Mouse (Mus musculus) CD4-positive, CD25-positive, alpha-beta regulatory T cell, adult 4 months (primary cell): ENCODE data around the gene Majin. TPM values are rescaled to one million over a fixed set of nuclear protein-coding genes. Genes with fewer than 3 reads are reported as not detected.

ENCODE experiments used
- ATAC-seq: one replicate; pipeline ENCODE4 v1.8.0; 2017
- polyA plus RNA-seq, 2 experiments: library from polyadenylated mRNA; unstranded; fragments of 100-300 nt; shearing (Covaris generic); gene quantifications; one replicate each; pipeline ENCODE4 v1.2.1; 2017

Majin gene
- polyA plus RNA-seq, 2 experiments from 2014 or later = 0.90 TPM; not detected in 1

DNA sequence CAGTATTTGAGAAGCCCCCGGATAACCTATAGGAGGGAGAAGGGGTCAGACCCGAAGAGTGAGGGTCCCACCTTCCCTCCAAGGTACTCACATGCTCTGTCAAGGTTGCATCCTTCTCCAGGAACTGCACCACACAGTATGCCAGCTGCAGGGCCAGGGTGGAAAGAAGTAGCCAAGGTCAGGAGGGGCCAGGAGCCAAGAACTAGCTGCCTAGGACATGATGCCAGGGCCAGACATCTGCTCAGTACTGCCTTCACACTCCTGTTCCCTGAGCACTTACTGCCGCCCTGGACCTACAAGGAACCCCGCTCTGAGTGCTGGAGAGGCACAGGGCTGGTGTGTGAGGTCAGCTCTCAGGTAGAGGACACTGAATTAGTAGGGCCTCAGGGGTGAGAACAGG, 46.2 kb downstream of the Majin start:
- ATAC-seq = no peak

DNA sequence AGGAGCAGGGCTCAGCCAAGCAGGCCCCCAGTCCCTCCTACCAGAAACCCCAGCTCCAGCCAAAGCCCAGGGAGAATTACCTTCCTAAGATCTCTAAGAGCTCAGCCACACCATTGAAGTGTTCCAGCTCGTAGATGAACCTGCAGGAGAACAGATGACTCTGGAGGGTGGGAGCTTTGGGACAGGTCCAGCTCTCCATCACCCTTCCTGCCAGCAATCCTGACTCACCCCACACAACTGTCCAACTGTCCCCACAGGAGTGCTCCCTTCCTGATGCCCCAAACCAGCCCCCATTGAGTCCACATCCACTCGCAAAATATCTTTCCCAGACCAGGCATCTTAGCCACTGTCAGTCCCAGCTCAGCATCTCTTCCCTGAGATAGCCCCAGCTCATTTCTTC, 46.8 kb downstream of the Majin start:
- ATAC-seq = no peak

- ATAC-seq = no peak
Measured at GRCm38 (mm10) chr19:6233647-6234046, 49.5 kb downstream of the Majin start.

DNA sequence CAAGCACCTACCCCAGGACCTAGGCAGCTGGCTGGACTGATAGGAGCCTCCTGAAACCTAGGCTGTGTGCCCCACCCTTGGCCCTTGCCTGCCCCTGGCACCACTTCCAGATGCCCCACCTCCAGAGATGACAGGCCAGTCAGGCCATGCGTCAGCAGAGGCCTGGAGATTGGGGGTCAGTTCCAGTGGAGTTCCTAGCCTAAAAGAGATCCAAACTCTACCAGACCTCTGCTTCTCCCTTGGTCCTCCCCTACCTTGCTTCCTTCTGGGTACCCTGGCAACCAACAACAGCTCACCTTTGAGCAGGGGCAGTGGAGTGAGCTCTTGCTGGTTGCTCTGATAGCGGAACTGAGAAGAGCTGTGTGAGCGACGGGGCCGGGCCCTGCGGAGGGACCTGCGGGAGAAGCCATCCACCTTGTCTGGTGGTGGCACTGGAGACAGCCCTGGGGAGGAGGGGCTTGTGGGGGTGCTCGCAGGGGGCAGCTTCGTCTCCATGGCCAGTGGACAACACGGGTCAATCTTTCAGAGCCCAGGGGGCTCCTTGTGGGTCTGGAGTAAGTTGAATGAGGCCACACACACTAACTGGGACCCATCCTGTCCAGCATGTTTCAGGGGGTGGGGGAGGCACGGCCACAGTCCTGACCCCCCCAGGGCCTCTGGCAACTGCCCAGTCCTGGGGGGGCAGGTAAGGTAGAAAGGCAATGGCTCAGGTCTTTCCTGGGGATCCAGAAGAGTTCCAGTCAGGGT, 50.3 kb downstream of the Majin start:
- no peak for ATAC-seq

GRCm38 (mm10) chr19:6235084-6236052, 51.2 kb downstream of the Majin start, which contains the start of gene Ppp2r5b:
TSS of gene Ppp2r5b (minus strand) at chr19:6235872.
- peak; percentile 92 for ATAC-seq

GRCm38 (mm10) chr19:6236053-6236441, 51.9 kb downstream of the Majin start:
- ATAC-seq = peak; percentile 86

- ATAC-seq = no peak
Measured at GRCm38 (mm10) chr19:6236842-6237241, 52.7 kb downstream of the Majin start.

- no peak for ATAC-seq
Measured at GRCm38 (mm10) chr19:6238740-6239139, 54.6 kb downstream of the Majin start.

- ATAC-seq = no peak
Measured at GRCm38 (mm10) chr19:6240136-6240535, 55.9 kb downstream of the Majin start.

GRCm38 (mm10) chr19:6240725-6241124, 56.5 kb downstream of the Majin start:
- ATAC-seq = no peak

- peak; percentile 92 for ATAC-seq
Measured at GRCm38 (mm10) chr19:6241274-6242107, 57.3 kb downstream of the Majin start, which contains the start of gene Atg2a. TSS of gene Atg2a (plus strand) at chr19:6241668.

DNA sequence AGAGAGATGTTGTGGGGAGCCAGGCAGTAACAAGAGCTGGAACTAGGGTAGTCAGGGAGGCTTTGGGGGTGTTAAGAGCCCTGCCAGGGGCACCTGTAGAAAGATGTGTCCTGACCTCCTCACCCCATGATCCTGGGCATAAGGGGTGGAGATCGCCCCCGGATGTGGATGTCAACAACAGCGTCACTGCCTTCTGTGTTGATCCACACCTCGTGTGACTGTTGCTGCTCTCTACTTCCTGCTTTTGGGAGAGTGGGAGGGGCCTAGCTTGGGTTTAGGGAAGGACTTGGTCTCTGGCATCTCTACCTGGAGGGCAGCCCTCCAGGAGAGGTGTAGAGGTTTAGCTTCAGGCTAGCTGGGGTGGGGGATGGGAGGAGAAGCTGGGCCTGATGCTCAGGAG, 58.1 kb downstream of the Majin start:
- ATAC-seq = peak; percentile 68

GRCm38 (mm10) chr19:6243226-6243625, 59.0 kb downstream of the Majin start:
- ATAC-seq = no peak

GRCm38 (mm10) chr19:6245806-6246205, 61.6 kb downstream of the Majin start:
- no peak for ATAC-seq

- ATAC-seq = no peak
Measured at GRCm38 (mm10) chr19:6247526-6248300, 63.5 kb downstream of the Majin start.

DNA sequence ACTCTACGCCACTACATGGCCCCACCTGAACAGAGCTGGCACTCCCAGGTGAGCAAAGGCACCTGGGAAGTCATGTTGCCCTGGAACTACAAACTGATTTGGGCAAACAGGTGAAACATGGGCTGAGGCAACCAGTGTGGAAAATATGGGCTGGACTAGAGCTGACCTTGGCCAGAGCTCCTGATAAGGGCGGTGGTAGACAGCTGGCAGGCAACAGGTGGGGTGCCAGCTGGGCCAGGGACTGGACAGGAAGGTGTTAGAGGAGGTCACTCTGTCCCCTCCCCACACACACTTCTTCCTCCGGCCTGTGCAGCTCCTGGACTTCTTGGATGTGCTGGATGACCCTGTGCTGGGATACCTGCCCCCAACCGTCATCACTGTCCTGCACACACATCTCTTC, 68.8 kb downstream of the Majin start:
- no peak for ATAC-seq

DNA sequence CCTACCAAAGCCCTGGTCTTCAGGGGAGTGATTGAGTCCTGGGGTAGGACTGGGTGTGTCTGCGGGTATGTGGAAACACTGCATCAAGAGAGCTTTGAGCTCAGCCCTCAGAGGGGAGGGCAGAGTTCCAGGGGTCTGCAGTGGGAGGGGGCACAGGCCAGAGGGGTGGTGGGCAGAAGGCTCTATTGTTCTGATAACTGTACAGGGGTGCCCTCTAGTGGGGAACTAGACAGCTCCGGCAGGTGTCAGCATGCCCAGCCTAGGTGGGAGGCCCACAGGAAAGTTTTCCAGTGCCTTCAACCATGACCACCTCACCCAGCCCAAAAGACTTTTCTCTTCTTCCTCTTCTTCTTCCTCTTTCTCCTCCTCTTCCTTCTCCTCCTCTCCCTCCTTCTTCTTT, 76.2 kb downstream of the Majin start:
- no peak for ATAC-seq

- no peak for ATAC-seq
Measured at GRCm38 (mm10) chr19:6260946-6261345, 76.8 kb downstream of the Majin start.

GRCm38 (mm10) chr19:6261379-6261778, 77.2 kb downstream of the Majin start:
- ATAC-seq = no peak

DNA sequence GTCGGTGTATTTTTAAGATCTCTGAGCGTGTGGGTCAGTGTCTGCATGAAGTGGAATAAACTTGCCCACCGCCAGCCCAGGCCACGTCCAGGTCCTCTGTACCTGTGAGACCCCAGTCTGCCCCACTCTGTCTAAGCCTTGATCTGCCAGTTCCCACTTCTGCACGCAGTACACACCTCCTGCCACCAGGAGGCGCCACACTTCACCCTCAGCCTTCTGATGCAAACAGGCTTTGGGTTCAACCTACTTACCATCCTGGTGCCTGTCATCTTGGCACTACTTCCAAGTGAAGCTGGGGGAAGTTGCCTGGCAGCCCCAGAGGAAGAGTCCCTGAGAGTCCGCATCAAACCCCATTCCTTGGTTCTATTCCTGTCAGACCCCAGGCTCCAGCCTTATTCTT, 78.0 kb downstream of the Majin start:
- peak; percentile 34 for ATAC-seq

- ATAC-seq = no peak
Measured at GRCm38 (mm10) chr19:6262839-6263433, 78.7 kb downstream of the Majin start.
